Mouse (Mus musculus) lung, postnatal 14 days (tissue): ENCODE results near the gene Lag3.

Source experiments
- DNase-seq: peaks from one replicate; pipeline ENCODE4 v3.0.0; 2021

Gene Lag3

DNA sequence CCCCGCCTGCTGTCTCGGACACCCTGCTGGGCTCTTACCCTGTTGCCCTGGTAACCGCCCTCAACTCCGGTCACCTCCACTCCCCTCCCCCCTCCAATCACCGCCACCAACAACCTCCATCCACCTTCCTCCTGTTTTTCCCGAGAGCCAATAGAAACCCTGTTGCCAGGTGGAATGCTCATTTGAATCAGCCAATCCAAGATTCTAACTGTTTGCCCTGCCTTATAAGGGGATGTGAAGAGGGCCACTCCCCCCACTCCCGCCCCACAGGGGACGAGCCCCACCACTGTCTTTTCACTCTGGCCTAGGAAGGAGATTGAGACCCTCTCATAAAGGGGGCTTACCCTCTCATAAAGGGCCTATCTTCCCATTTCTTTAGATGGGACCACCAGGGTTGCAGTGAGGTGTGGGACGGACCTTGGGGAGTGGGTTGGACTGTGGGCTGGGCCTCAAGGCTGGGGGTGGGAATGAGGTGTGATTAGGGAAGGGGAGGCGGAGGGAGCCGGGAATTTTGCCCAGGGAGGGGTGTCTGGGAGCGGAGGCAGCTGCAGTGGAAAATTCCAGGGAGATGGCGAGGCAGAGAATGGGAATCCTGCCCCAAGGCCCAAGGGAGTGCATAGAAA lies 8.3 kb upstream of the Lag3 start, which contains the start of gene Ptms:
Gene Ptms (minus strand): TSS at position 409 of the 623 bp plus-strand sequence.
- peak; percentile 95 for DNase-seq

DNA sequence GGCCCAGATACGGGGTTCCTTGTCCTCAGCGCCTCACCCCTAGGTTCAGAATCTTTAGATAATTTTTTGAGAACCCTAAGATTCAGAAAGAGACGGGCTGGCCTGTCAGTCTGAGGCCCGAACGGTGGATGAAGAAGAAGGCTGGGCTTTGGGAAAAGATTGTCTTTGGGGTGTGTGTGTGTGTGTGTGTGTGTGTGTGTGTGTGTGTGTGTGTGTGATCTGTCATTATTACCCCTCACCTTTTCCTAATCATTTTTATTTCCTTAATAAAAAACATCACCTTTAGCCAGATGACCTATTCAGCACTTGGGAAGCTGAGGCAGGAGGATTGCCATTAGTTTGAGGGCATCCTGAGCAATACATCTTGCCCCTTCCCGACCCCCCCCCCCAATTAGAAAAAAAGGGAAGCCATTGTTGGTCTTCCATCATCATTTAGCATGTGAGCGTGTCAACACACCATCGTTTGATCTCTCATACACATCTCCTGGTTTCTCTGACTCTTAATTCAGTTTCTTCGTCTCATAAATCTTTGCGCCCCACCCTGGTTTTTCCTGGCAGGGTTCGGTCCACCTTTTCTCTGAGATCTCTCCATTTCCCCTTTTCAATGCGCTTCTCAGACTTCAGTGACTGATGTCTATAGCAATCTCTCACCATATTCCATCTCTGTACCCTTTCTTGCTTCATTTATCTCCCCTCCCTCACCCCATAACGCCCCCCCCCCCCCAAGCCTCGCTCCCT lies 7.6 kb upstream of the Lag3 start:
- DNase-seq = no peak

DNA sequence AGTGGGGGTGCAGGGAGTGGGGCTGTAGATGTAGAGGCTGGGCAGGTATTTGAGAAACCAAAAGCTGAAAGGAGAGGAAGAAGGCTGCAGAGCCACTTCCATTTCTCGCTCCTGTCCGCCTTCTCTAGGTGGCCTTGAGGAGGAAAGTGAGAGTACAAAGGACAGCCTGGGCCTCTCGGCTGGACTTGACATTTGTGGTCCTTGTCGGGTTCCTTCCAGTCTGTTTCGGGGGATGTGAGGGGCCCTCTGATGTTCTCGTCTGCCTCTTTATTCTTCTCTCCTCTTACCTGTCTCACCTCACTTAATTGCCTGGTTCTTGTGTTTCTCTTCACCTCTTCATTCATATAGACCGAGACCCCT lies 6.8 kb upstream of the Lag3 start:
- no peak for DNase-seq

DNA sequence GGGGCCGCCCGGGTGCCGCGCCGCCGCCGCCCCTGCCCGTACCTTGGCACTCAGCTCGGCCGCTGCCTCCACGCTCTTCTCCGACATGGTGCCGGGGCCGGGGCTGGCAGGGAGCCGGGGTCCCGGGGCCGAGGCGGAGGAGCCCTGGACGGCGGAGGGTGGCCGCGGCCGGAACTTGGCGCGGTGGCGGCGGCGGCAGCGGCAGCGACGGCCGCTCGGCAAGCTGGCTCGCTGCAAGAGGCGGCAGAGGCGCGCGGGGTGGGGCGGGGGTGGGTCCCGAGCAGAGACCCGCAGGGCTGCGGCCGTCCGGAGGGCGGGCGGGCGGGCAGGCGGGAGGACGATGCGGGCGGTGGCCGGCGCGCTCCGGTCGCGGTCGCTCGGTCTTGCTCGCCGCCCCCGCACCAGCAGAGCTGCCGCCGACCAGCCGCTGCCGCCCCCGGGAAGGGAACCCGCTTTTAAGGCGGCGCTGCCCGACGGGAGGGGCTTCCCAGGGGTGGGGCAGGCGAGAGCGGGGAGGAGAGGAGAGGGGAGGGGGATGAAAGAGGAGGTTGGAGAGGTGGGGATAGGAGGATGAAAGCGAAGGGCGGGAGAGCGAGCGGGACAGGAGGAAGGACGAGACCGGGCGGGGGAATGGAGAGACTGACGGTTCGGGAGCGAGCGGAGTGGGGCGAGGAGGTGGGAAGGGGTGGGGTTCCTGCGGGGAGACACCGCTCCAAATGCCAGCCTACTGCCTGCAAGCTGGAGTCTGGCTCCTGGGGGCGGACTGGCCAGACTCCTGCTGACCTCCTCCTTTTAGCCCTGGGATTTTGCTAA lies 6.2 kb upstream of the Lag3 start:
- DNase-seq = peak; percentile 94

DNA sequence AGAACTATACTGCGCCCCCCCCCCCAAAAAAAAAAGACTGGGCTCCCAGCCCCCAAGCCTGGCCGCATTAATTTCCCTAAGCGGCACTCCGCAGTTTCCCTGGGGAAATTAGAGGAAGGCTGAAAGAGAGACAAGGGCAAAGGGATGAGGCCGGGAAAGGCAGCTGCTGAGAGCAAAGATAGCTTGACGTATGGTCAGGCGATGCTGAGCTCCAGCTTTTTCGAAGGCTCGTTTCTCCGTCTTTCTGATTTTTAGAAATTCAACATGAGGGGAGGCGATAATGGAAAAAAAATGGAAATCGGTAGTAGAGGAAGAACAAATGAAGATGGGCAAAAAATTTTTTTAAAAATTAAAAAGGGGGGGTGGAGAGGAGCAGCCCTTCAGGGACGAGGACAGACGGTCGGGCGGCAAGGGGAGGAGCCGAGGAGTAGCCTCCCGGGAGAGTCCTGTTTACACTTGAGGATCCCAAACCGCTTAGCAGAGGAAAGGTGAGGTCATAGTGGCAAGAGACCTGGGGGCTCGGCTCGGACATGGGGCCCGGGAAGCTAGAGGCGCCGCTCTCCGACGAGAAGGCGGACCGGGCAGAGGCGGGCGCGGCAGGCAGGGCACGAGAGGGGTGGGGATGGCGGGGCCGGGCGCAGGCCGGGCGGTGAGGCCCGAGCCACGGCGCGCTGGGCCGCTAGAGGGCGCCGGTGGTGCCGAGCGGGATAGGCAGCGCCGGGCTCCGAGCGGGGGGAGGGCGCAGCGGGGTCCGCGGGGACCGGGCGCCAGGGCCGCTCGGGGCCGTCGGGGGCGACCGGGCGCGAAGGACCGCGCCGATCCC lies 5.4 kb upstream of the Lag3 start:
- DNase-seq = peak; percentile 96

DNA sequence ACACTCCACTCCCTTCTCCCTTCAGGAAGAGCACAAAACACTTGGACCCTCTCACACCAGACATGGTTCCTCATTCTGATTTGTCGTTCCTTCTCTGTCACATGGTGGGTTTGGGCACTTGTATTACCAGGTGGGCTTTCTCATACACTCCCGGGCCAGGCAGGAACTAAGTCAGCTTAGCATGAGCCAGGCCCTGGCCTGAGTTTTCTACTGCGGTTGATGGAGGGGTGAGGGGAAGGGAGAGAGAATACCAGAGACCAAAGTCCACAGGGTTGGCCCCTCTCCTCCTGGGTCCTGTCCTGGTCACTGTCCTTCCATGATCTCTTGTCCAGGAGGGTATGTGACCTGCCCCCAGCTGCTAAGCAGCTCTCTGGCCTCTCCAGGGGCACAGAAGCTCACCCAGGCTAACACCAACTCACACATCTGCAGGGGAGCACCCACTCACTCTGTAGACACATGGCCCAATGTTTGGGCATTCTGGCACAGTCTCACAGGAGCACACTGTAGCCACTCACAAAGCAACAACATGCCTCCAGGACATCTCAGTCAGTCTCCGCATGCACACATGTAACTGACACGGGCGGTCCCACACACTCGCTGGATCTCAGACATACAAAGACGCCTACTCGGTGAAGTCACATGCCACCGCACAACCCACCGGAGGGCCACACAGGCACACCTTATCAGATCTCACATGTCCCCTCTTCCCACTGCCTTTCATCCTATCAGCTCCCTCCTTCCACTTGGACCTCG lies 4.6 kb upstream of the Lag3 start:
- DNase-seq = no peak

DNA sequence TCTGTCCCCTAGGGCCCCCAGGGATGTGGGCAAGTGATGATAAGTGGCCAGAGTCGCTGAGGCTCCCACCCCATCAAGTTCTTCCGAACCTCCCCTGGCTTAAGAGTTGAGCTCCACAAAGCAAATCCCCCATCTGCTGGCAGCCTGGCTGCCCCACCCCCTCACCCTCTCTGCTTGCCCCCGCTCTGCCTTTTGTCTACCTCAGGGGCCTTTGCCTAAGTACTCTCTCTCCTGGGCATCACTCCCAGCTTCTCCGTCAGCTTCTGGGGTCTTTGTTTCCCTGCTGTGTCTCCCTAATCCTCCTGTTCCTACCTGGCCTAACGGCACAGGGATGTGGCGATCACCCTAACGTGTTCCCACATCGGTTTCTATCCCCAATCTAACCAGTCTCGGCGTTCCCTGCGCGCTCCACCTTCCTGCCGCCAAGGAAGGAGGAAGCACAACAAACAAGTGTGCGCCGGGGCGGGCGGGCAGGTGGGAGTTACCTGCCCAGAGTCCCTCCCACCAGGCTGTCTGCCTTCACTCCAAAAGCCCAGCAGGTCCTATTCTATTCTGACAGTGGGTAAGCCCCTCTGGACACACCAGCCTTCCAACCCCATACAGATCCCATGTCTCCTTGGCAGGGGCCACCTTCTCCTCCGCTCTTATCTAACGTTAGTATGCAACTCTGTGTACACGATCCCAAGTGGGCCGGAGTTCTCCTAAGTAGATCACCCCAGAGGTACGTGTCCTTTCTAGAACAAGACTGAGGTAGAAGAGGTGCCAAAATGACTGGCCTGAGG lies 3.8 kb upstream of the Lag3 start:
- no peak for DNase-seq

DNA sequence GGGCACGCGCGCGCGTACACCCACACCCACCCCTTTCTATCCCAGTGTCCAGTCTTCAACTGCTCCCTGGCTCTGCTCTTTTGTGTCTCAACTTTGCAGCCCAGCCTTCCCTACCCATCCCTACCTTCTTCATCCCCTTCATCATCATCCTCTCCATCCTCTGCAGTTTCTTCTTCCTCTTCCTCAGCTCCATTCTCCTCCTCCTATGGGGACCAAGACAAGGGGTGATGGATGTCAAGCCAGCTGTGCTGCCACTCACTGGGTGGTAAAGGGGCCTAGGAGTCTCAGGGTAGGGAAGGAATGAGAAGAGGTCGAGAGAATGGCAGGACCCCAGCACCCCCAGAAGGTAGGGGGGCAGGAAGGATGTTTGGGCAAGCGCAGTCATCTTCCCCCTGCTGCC lies 3.0 kb upstream of the Lag3 start:
- DNase-seq = no peak

DNA sequence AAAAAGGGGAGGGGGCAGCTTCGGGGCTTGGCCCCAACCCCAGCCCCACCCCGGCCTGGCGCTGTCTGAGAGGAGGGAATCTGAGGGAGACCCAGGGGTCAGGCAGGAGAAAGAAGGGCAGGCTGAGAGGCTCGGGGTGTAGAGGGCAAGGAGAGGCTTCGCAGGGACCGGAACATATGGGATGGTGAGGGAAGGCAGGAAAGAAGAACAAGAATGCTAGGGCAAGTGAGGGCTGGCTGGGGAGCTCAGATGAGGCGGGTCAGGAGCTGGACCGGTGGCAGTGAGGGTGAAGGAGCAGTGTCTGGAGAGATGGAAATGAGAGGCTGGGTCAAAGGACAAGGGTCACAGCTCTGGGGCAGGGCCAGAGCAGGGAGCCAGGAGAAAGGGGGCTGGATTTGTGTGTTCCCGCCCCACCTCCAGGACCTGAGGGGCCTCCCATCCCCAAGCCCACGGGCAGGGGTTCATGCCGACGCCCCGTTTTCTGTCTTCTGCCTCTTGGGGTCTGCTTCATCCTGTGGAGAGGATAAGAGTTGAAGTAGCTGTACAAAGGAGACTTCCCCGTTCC lies 2.3 kb upstream of the Lag3 start:
- DNase-seq = no peak

DNA sequence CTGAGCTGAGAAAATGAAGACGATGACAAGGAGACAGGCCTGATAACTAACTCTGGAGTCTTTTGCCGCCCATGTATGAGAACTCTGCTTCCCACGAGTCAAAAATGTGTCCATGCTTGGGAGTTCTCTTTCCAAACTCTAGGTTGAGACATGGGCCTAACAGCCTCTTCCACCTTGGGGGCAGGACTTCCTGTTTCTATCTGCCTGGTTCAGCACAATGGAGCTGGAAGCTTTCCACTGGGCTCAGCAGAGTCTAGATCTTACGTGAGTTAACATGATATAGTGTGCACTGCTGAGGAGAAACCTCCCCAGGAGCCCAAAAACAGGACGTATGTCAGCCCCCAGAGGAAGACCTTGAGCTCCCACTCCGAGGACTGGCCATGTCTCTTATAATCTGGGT lies 1.7 kb upstream of the Lag3 start:
- DNase-seq = no peak

DNA sequence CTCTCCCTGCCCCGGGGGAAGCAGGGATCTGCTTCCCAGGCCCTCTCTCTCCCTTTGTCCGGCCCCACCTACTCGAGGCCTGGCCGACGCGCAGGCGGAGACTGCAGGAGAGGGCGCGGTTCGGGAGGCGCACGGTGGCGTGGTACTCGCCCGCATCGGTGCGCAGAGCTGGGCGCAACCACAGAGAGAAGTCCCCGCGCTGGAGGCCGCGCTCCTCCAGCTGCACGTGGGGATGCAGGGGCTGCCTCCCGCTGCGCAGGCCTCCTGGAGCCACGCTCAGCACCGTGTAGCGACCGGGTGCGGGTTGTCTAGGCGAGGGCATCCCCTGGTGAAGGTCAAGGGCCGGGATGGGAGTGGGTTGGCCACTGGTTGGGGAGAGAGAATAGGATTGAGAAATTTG lies 1.5 kb downstream of the Lag3 start:
- DNase-seq = no peak

DNA sequence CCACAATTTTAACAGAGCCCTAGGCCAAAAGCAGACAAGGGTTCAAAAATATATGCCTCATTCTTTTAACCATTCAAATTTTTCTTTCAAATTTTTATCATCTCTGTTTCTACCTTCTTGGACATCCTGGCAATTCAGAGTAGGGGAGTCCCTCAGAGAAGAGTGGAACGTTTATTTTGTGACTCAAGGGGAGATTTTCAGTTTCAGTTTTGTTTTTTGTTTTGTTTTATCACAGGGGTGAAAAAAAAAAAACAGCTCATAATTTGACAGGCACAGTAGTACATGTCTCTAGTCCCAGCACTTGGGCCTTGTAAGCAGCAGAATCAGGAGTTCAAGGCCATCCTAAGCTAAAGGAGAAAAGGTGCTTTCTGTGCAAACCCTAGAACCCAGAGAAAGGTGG lies 3.7 kb downstream of the Lag3 start:
- no peak for DNase-seq

DNA sequence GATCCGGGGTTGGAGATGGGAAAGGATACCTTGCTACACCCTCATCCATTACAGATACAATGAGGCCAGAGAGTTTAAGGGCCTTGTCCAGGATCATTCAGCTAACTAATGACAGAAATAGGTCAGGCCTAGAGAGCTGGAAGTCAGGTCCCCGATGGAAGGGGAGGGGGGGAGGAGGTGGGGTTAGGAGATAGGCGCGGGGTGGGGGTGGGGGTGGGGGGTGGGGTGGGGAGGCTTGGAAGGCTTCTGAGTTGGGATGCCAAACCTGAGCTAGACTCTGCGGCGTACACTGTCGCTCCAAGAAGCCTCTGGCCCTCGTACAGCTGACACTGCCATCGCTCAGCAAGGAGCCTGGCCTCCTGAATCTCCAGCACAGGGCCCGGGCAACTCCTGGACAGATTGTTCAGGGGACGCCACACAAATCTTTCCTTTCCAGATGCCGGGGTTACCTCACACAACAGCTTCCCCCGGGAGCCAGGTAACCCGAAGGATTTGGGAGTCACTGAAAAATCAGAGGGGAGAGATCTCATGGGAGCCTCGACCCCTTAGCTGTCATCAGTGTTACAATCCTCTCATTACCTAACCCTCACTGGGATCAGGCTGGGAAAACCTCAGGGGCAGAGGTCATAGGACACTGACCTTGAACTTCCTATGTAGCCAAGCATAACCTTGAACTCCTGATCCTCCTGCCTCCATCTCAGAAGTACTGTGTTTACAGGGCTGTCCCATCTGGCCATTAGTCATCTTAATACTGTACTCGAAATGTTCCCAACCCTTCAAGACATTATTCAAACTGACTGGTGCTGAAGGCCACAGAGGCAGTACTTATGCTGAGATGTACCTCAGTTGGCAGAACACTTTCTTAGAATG lies 6.3 kb downstream of the Lag3 start:
- DNase-seq = no peak

DNA sequence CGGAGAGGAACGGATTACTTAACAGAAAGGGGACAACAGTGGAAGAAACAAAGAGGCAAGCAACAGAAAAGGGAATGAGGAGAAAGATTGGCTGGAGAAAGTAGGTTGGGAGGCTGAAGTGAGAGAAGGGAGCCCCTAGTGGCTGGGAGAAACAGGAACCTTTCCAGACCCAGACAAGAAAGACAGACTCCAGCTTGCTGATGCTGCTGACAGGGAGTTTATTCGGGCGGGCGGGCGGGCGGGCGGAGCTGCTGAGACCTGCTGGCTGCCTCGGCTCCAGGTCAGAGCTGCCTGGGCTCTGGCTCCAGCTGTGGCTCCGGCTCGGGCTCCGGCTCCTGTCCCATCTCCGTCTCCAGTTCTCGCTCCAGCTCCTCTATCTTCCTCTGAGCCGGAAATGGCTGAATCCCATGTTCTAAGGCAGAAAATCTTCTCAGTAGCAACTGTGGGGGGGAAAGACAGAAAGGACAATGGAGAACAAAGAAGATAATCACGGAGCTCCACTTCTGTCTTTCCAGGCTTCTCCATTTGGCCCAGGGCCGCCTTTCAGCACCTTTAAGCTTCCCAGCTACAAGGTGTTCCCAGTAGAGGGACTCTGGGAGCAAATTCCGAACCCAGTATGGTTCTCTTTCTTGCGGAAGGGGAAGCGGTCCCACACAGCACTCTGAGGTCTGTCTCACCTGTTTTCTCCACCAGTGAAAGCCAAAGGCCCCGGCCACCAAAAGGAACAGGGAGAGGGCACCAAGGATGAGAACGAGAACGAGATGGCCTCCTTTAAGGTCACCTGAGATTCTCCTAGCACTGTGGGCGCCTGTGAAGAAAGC lies 7.1 kb downstream of the Lag3 start:
- DNase-seq = peak; percentile 71

DNA sequence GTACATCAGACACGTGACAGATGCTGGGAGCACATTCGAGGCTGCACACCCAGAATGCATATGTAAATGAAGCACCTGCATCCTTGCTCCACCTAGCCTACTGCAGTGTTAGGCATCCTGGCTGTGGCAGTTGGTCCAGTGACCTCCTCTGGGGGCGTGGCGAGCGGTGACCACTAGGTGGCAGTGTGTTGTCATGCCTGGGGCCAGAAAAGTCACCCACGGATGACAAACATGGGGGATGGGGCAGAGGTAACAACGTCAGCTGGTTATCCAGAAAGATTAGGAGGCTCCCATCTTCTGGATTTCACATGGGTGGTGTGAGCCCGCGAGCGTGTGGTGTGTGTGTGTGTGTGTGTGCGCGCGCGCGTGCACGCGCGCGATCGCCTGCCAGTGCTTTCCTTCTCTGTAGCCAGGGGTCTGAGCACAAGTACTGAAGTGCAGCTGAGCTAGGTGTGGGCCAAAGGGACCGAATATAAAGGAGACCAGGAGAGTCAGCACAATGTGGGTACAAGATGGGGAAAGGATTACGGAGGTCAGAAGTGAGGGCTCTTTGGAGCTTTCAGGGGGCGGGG lies 7.8 kb downstream of the Lag3 start:
- peak; percentile 99 for DNase-seq

DNA sequence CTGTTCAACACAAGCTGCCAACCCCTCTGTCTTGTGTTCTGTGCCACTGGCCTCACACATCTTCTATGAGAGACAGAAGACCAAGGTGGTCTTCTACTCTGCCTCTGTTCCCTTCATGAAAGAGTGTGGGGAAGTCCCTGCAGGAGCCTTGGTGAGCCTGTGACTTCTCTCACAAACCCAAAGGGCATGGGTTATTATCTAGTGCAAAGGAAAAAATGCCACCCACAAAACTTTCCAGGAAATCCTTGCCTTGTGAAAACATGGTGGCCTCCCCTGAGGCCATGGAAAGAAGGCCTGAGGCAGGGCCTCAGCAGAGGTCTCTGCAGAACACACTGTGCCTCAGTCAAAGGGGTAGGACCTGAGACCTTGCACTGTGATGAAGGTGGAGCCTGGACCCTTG lies 9.7 kb downstream of the Lag3 start:
- DNase-seq = no peak

DNA sequence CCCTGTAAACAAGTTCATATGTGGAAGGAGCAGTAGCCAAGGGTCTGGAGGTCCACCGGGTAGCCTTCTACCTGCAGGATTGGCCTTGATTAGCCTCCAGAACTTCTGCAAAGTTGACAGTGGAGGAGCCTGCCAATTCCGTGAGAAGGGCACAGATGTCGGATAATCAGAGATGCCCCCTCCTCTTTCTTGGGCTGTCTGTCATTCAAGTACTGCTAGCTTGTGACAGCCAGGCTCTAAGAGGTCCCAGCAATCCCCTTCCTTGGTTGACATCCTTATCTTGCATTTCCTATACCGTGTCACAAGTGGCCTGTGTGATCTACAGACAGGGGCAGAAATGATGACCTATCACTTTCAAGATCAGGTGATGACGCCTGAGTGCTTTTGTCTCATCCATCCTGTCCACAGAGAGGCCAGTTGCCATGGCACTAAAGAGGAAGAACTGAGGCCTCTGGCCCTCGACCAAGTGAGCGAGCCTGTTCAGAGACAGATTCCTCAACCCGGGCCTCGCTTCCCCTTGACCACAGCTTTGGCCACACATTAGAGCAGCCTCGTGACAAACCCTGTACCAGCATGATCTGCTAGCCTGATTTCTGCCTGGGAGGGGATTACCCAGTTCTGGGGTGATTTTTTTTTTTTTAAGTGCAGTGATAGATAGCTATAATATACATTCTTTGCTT lies 10.6 kb downstream of the Lag3 start:
- no peak for DNase-seq
